Mouse (Mus musculus) CH12.LX (cell line): ENCODE measurements around the gene Dlx2.

ENCODE experiments used
- BHLHE40 ChIP-seq: IDR thresholded peaks from 2 replicates; pipeline ENCODE4 v1.6.1; 2011; ENCODE audit warnings: mild to moderate bottlenecking, low read depth, low read length, improper control_type of control experiment
- CTCF ChIP-seq, 2 experiments: IDR thresholded peaks in 1 of 2; conservative IDR thresholded peaks in 1 of 2; 2 replicates each; pipeline ENCODE4 v1.5.1; 2011 to 2012; ENCODE audit warnings: low read depth in 2 of 2, low read length in 2 of 2, improper control_type of control experiment in 1 of 2, inconsistent platforms in 1 of 2, mild to moderate bottlenecking in 1 of 2, moderate library complexity in 1 of 2
- ELF1 ChIP-seq: IDR thresholded peaks from 2 replicates; pipeline ENCODE4 v1.6.1; 2014; ENCODE audit warnings: low read depth, mild to moderate bottlenecking, inconsistent platforms, low read length, improper control_type of control experiment
- EP300 ChIP-seq: IDR thresholded peaks from 2 replicates; pipeline ENCODE4 v1.6.1; 2011; ENCODE audit warnings: low read length, improper control_type of control experiment
- MXI1 ChIP-seq: IDR thresholded peaks from 2 replicates; pipeline ENCODE4 v1.6.1; 2011; ENCODE audit warnings: mild to moderate bottlenecking, low read depth, low read length, improper control_type of control experiment
- NELFE ChIP-seq: IDR thresholded peaks from 2 replicates; pipeline ENCODE4 v1.6.1; 2011; ENCODE audit warnings: low read depth, low read length, improper control_type of control experiment
- POLR2A ChIP-seq: IDR thresholded peaks from 2 replicates; pipeline ENCODE4 v1.6.1; 2011; ENCODE audit warnings: low read depth, mild to moderate bottlenecking, improper control_type of control experiment, low read length
- POLR2AphosphoS2 ChIP-seq: IDR thresholded peaks from 2 replicates; pipeline ENCODE4 v1.6.1; 2011; ENCODE audit warnings: low read depth, low read length, improper control_type of control experiment
- RAD21 ChIP-seq: IDR thresholded peaks from 2 replicates; pipeline ENCODE4 v1.6.1; 2011; ENCODE audit warnings: low read depth, mild to moderate bottlenecking, low read length, improper control_type of control experiment, moderate library complexity
- SIN3A ChIP-seq: IDR thresholded peaks from 2 replicates; pipeline ENCODE4 v1.6.1; 2012; ENCODE audit warnings: low read length, improper control_type of control experiment, inconsistent platforms
- USF1 ChIP-seq: IDR thresholded peaks from 2 replicates; pipeline ENCODE4 v1.6.1; 2014; ENCODE audit warnings: low read depth, mild to moderate bottlenecking, inconsistent platforms, low read length, improper control_type of control experiment

DNA sequence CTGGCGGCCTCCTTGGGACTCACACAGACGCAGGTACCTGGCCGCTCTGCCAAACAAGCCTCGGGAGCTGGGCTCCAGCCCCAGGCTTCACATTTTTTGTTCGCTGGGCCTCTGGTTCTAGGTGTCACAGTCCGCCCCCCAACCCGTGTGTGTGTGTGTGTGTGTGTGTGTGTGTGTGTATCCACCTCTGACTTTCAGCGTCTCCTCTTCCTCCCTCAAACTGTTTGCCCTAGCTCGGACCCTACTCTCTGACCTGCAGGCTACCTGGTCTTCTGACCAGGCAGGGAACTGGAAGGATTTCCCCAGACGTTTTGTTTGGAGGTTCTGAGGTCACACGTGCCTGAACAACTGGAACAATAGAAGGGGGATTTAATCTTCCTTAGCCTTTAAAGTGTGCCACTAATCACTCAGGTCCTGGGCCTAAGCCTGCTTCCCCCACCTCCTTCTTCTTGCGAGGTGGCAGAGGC, 15.4 kb downstream of the Dlx2 start:
- TF ChIP-seq RAD21 (no peak), USF1 (no peak), ELF1 (no peak), BHLHE40 (no peak), EP300 (no peak), POLR2A (no peak), SIN3A (no peak), MXI1 (no peak), NELFE (no peak), CTCF (conservative IDR thresholded peaks at IDR 0.05 in 1 of 2, IDR thresholded peaks at IDR 0.05 in 1 of 2; ENCODE audit: low read depth in 2 of 2, low read length in 2 of 2) (no peak), POLR2AphosphoS2 (no peak)
